11 mouse cellular contexts compared by ENCODE assay signal in genomic region chr1:186223417-186223816, GRCm38 (mm10).
A peak's percentile ranks its signal among the peaks of the same experiment; 100 is the strongest.
DNase-seq lines count a peak whose midpoint lies in the region; ATAC-seq lines count a peak whose summit lies in the region.
"Had no signal": no experiment of that assay in that cellular context is flagged by ENCODE, and none has a peak within 500 bp of the region (broad histone marks: within the 10 kb centered on the region; RNA-seq: fewer than 3 reads in every experiment).

No protein-coding gene starts in this region.

- no peak overlapping the region for H3K4me3 ChIP-seq in midbrain, embryonic 10.5 days
- no peak overlapping the region for H3K4me3 ChIP-seq in midbrain, embryonic 16.5 days (ENCODE audit: low read depth, low read length)
- H3K4me3 ChIP-seq: liver, embryonic 15.5 days had no signal

- WGBS in midbrain, embryonic 10.5 days = 53% methylated on average over 7 of the region's 7 CpGs
- WGBS in midbrain, embryonic 16.5 days = 30% methylated on average over 7 of the region's 7 CpGs

- no peaks in the 10 kb centered on the region; the same call in 1 of the 2 replicates for H3K9me3 ChIP-seq in midbrain, embryonic 10.5 days (replicated peaks)
- no peaks in the 10 kb centered on the region for H3K9me3 ChIP-seq in midbrain, embryonic 16.5 days (replicated peaks; ENCODE audit: control insufficient read depth, low read length, poor library complexity, severe bottlenecking)
- H3K9me3 ChIP-seq: liver, embryonic 15.5 days had no signal

- H3K4me2 ChIP-seq in midbrain, embryonic 16.5 days (ENCODE audit: low read length) = no peak overlapping the region
- H3K4me2 ChIP-seq: liver, embryonic 15.5 days had no signal

- DNase-seq in heart, adult 11 months = peak; percentile 35
- DNase-seq in heart, adult 8-10 months (ENCODE audit: low spot score) = no peak
- peak; percentile 26 for DNase-seq in midbrain, embryonic 10.5 days (ENCODE audit: low spot score)
- peak; percentile 8 for DNase-seq in hindlimb bud, embryonic 11.5 days (ENCODE audit: extremely low spot score, low read depth, low spot score)
- peak; percentile 19 for DNase-seq in yolk sac, embryonic 10.5 days (ENCODE audit: low spot score)
- DNase-seq in cerebellum, adult 18-20 months = no peak
- no peak for DNase-seq in cerebellum, postnatal 4 days (ENCODE audit: low spot score in 2 of 2)
- DNase-seq: layer of hippocampus, adult 9-11 months; spleen, adult 18-20 months had no signal

- peak overlapping the region; percentile 61 for H3K27ac ChIP-seq in midbrain, embryonic 10.5 days (replicated peaks)
- H3K27ac ChIP-seq in midbrain, embryonic 16.5 days (ENCODE audit: low read length) = no peak overlapping the region
- H3K27ac ChIP-seq: liver, embryonic 15.5 days had no signal

- peaks cover 13% of the 10 kb centered on the region for H3K4me1 ChIP-seq in midbrain, embryonic 10.5 days
- no peaks in the 10 kb centered on the region for H3K4me1 ChIP-seq in midbrain, embryonic 16.5 days (ENCODE audit: control insufficient read depth, insufficient read depth, low read length)
- H3K4me1 ChIP-seq: liver, embryonic 15.5 days had no signal

- no peaks in the 10 kb centered on the region for H3K27me3 ChIP-seq in midbrain, embryonic 10.5 days (ENCODE audit: low read depth, poor library complexity, severe bottlenecking)
- no peaks in the 10 kb centered on the region for H3K27me3 ChIP-seq in midbrain, embryonic 16.5 days (ENCODE audit: control insufficient read depth, insufficient read depth, low read depth, low read length)
- H3K27me3 ChIP-seq: liver, embryonic 15.5 days had no signal

- ATAC-seq in midbrain, embryonic 16.5 days = no peak

- H3K36me3 ChIP-seq in midbrain, embryonic 10.5 days = no peaks in the 10 kb centered on the region
- H3K36me3 ChIP-seq in midbrain, embryonic 16.5 days (ENCODE audit: control insufficient read depth, insufficient read depth, low read length) = no peaks in the 10 kb centered on the region
- H3K36me3 ChIP-seq: liver, embryonic 15.5 days had no signal

- no peak overlapping the region for H3K9ac ChIP-seq in midbrain, embryonic 16.5 days (ENCODE audit: low read depth, low read length)
- H3K9ac ChIP-seq: liver, embryonic 15.5 days had no signal

Comparison
In these comparisons a context has a peak if more than half of its experiments do, and no peak if none do; other contexts are left out.
1. DNase-seq: peak in heart, adult 11 months (single experiment), midbrain, embryonic 10.5 days (single experiment), hindlimb bud, embryonic 11.5 days (single experiment) and yolk sac, embryonic 10.5 days (single experiment); none in heart, adult 8-10 months (single experiment), cerebellum, adult 18-20 months (0 of 2) and cerebellum, postnatal 4 days (0 of 2).